Mouse (Mus musculus): ENCODE measurements around the gene Dohh. TPM values are rescaled to one million over a fixed set of nuclear protein-coding genes. Genes with fewer than 3 reads are reported as not detected.

Dohh gene
- polyA plus RNA-seq, 1 experiment, result 96.3 TPM

- no peak for DNase-seq (ENCODE audit: low read depth)
Observed at GRCm38 (mm10) chr10:81404720-81405119, 20.5 kb downstream of the Dohh start.

- no peak for DNase-seq (ENCODE audit: low read depth)
Observed at GRCm38 (mm10) chr10:81405588-81406201, 21.5 kb downstream of the Dohh start.

GRCm38 (mm10) chr10:81406504-81407440, 22.5 kb downstream of the Dohh start:
- DNase-seq (ENCODE audit: low read depth), result no peak

GRCm38 (mm10) chr10:81407539-81408423, 23.6 kb downstream of the Dohh start:
- no peak for DNase-seq (ENCODE audit: low read depth)

- no peak for DNase-seq (ENCODE audit: low read depth)
Observed at GRCm38 (mm10) chr10:81408424-81408729, 24.1 kb downstream of the Dohh start.

- no peak for DNase-seq (ENCODE audit: low read depth)
Observed at GRCm38 (mm10) chr10:81408871-81409291, 24.7 kb downstream of the Dohh start.

GRCm38 (mm10) chr10:81409330-81409729, 25.1 kb downstream of the Dohh start:
- no peak for DNase-seq (ENCODE audit: low read depth)

- no peak for DNase-seq (ENCODE audit: low read depth)
Observed at GRCm38 (mm10) chr10:81410350-81410749, 26.1 kb downstream of the Dohh start.

GRCm38 (mm10) chr10:81410981-81411380, 26.8 kb downstream of the Dohh start:
- DNase-seq (ENCODE audit: low read depth), result no peak

GRCm38 (mm10) chr10:81411471-81412400, 27.5 kb downstream of the Dohh start:
- no peak for DNase-seq (ENCODE audit: low read depth)

GRCm38 (mm10) chr10:81412586-81413309, 28.5 kb downstream of the Dohh start:
- no peak for DNase-seq (ENCODE audit: low read depth)

- DNase-seq (ENCODE audit: low read depth), result no peak
Observed at GRCm38 (mm10) chr10:81413310-81414261, 29.4 kb downstream of the Dohh start.

- no peak for DNase-seq (ENCODE audit: low read depth)
Observed at GRCm38 (mm10) chr10:81414682-81415081, 30.5 kb downstream of the Dohh start.

GRCm38 (mm10) chr10:81415146-81415545, 30.9 kb downstream of the Dohh start:
- no peak for DNase-seq (ENCODE audit: low read depth)

- DNase-seq (ENCODE audit: low read depth), result no peak
Observed at GRCm38 (mm10) chr10:81415549-81416310, 31.5 kb downstream of the Dohh start.

GRCm38 (mm10) chr10:81416581-81417226, 32.5 kb downstream of the Dohh start:
- DNase-seq (ENCODE audit: low read depth), result no peak

- DNase-seq (ENCODE audit: low read depth), result no peak
Observed at GRCm38 (mm10) chr10:81417227-81418215, 33.3 kb downstream of the Dohh start.

Data from gonadal fat pad, adult 2 months (tissue).